Mouse (Mus musculus): ENCODE results near the gene Tmem150a.

Tmem150a gene

DNA sequence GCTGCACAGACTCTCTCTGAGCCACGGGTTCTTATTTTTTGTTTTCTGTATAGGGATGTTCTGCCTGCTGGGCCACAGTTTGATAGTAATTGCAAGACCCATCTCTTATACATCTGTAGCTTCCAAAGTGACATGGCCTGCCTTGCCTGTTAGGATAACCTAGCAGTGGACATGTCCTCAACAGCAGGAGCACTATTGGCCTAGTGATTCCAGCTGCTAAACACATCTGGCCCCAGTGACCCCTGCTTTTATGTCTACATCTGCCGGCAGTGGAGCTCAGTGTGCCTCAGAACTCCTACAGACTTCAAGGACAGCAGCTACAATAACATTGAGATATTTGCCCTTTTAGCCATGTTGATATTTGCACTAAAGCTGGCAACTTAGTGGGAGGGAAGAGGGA lies 44.7 kb downstream of the Tmem150a start:
- in situ Hi-C loops (cut with MseI, MboI) = no loop called here

DNA sequence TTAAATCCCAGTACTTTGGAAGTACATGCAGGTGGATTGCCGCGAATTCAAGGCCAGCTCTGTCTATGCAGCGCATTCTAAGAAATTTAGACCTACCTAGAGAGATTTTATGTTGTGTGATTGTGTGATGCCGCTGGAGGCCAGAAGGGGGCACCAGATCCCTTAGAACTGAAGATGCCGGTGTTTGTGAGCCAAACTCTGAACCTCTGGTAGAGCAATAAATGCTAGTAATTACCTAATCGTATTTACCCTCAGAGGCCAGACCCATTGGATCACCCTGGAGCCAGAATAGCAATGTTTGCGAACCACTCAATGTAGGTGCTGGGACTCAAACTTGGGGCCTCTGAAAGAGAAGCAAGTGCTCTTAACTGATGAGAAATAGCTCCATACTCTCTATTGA lies 46.6 kb downstream of the Tmem150a start:
- in situ Hi-C loops (cut with MseI, MboI) = no loop called here

DNA sequence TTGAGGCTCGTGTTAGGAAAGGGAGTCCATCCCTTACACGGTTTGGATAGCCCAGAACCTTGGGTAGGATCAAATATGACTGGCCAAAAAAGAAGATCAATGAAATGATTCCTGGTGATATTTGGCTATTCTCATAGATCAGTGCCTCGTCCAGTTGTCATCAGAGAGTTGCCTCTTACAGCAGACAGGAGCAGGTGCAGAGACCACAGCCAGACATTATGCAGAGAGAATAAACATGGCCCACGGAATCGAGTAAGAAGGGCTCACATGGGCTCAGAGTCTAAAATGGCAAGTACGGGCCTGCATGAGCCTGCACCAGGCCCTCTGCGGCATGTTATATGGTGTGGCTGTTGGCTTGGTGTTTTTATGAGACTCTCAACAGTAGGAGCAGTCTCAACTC lies 50.1 kb downstream of the Tmem150a start:
- in situ Hi-C loops (cut with MseI, MboI) = no loop called here

DNA sequence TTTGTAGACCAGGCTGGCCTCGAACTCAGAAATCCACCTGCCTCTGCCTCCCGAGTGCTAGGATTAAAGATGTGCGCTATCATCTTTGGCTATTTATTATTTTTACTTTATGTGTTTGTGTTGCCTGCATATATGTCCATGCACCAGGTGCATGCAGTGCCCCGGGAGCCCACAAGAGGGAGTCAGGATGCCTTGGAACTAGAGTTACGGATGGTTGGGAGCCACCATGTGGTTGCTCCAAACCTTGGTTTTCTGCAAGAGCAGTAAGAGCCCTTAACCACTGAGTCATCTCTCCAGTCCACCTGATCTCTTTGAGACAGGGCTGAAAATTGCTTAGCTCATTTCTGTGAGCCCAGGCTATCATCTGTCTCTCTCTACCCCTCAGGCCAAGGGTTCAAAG lies 51.9 kb downstream of the Tmem150a start:
- in situ Hi-C loops (cut with MseI, MboI) = no loop called here
